Mouse (Mus musculus): ENCODE data around the gene Neurod2.

DNA sequence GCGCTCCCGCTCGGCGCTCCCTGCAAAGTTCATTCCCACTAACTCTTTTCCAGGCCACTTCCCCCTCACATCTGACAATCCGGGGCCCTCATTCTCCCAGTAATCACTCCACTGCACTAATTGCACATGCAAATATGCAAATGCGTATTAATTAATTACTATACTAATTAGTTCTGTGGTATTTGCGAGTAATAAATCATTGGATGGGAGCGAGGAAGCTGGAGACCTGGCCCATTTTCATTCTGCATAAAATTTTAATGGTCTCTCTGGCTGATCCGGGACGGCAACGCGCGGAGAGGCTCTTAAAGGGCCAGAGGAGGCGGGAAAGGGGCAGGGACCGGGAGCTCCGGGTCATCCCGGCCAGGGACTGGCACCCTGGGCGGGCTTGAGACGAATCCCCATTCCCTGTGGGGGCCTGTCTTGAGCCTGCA lies 9.6 kb upstream of the Neurod2 start:
- TF ChIP-seq POLR2A (IDR thresholded peaks at IDR 0.05; ENCODE audit: control insufficient read depth, low read depth, low read length) (no peak), CTCF (IDR thresholded peaks at IDR 0.05; ENCODE audit: control insufficient read depth, insufficient read depth, insufficient replicate concordance, low read depth, low read length) (no peak)
